Mouse (Mus musculus) kidney, embryonic 15.5 days (tissue): ENCODE measurements around the gene Ndnf. TPM values are rescaled to one million over a fixed set of nuclear protein-coding genes. Genes with fewer than 3 reads are reported as not detected.
A peak's percentile ranks its signal among the peaks of the same experiment; 100 is the strongest.

ENCODE experiments used
- ATAC-seq: fragments of 200-750 bp; cut with Nextera tagmentation; replicated peaks from 2 replicates; pipeline ENCODE4 v1.8.0; 2017; ENCODE audit warnings: moderate TSS enrichment; ENCODE audit not compliant: low FRiP score
- H3K27ac ChIP-seq: fragments of 300-500 bp; sonication (generic); 2 replicates; pipeline ENCODE4 v1.5.1; 2015; ENCODE audit warnings: mild to moderate bottlenecking, inconsistent platforms
- H3K27me3 ChIP-seq: fragments of 300-500 bp; sonication (generic); 2 replicates; pipeline ENCODE4 v1.6.1; 2015; ENCODE audit warnings: inconsistent platforms
- H3K36me3 ChIP-seq: fragments of 300-500 bp; sonication (generic); 2 replicates; pipeline ENCODE4 v1.6.1; 2015; ENCODE audit warnings: inconsistent platforms
- H3K4me1 ChIP-seq: fragments of 300-500 bp; sonication (generic); 2 replicates; pipeline ENCODE4 v1.6.1; 2015; ENCODE audit warnings: inconsistent platforms
- H3K4me2 ChIP-seq: fragments of 300-500 bp; sonication (generic); 2 replicates; pipeline ENCODE4 v1.6.1; 2015; ENCODE audit warnings: moderate library complexity, mild to moderate bottlenecking, inconsistent platforms
- H3K4me3 ChIP-seq: fragments of 300-500 bp; sonication (generic); replicated peaks from 2 replicates; pipeline ENCODE4 v1.5.1; 2015; ENCODE audit warnings: mild to moderate bottlenecking, inconsistent platforms
- H3K9ac ChIP-seq: fragments of 300-500 bp; sonication (generic); 2 replicates; pipeline ENCODE4 v1.6.1; 2015; ENCODE audit warnings: mild to moderate bottlenecking, inconsistent platforms
- H3K9me3 ChIP-seq: fragments of 300-500 bp; sonication (generic); replicated peaks from 2 replicates; pipeline ENCODE4 v1.6.1; 2016; ENCODE audit warnings: inconsistent platforms
- WGBS: fragments of 180-500 bp; shearing (Covaris S2); methylation state at CpG from one replicate; pipeline ENCODE4 v1.1.7; 2015; ENCODE audit warnings: mixed read lengths; 5-methylcytosine and 5-hydroxymethylcytosine counted together
- polyA plus RNA-seq: library from polyadenylated mRNA; unstranded; fragments of >200 nt; fragmentation: Nextera tagmentation; extraction: Ambion mirVana; gene quantifications from 2 replicates; pipeline ENCODE4 v1.2.1, GENCODE M21; 2015

The Ndnf gene
- 6.7 and 9.1 TPM in 2 replicates for polyA plus RNA-seq

- peak; percentile 94 for ATAC-seq
- Histone ChIP-seq H3K9ac (peak within 1 kb of the TSS; percentile 55), H3K9me3 (no peaks in the 10 kb centered on the region), H3K4me3 (peak within 1 kb of the TSS; percentile 62), H3K4me2 (peak within 1 kb of the TSS; percentile 94), H3K36me3 (no peaks in the 10 kb centered on the region), H3K27ac (peak within 1 kb of the TSS; percentile 54), H3K4me1 (peaks cover 25% of the 10 kb centered on the region), H3K27me3 (peaks cover 25% of the 10 kb centered on the region)
- under 1% methylated on average over 34 of the region's 45 CpGs for WGBS
These were observed at the start of gene Ndnf for GRCm38 (mm10) chr6:65671451-65671850. Ndnf (plus strand) TSS chr6:65671590.

- no peak overlapping the region for H3K27ac ChIP-seq
- no peak overlapping the region for H3K9ac ChIP-seq
- no peaks in the 10 kb centered on the region for H3K36me3 ChIP-seq
- 86% methylated on average over 3 of the region's 3 CpGs for WGBS
- no peaks in the 10 kb centered on the region for H3K27me3 ChIP-seq
- ATAC-seq: no peak
- no peaks in the 10 kb centered on the region for H3K9me3 ChIP-seq
- H3K4me3 ChIP-seq: no peak overlapping the region
- H3K4me2 ChIP-seq: no peak overlapping the region
- H3K4me1 ChIP-seq: no peaks in the 10 kb centered on the region
These were observed 48.2 kb upstream of the Ndnf start for GRCm38 (mm10) chr6:65623016-65623715.

- H3K36me3 ChIP-seq: no peaks in the 10 kb centered on the region
- H3K4me2 ChIP-seq: no peak overlapping the region
- no peak overlapping the region for H3K4me3 ChIP-seq
- no peaks in the 10 kb centered on the region for H3K27me3 ChIP-seq
- H3K27ac ChIP-seq: no peak overlapping the region
- WGBS: 75% methylated on average over 2 of the region's 2 CpGs
- no peak overlapping the region for H3K9ac ChIP-seq
- ATAC-seq: no peak
- no peaks in the 10 kb centered on the region for H3K4me1 ChIP-seq
- no peaks in the 10 kb centered on the region for H3K9me3 ChIP-seq
These were observed 40.8 kb upstream of the Ndnf start for GRCm38 (mm10) chr6:65630578-65630977.

GRCm38 (mm10) chr6:65632184-65632583 is 39.2 kb upstream of the Ndnf start:
- no peak for ATAC-seq
- Histone ChIP-seq H3K4me1 (no peaks in the 10 kb centered on the region), H3K9ac (no peak overlapping the region), H3K4me3 (no peak overlapping the region), H3K4me2 (no peak overlapping the region), H3K27me3 (no peaks in the 10 kb centered on the region), H3K9me3 (no peaks in the 10 kb centered on the region), H3K27ac (no peak overlapping the region), H3K36me3 (no peaks in the 10 kb centered on the region)
- WGBS: 54% methylated on average over 5 of the region's 5 CpGs

GRCm38 (mm10) chr6:65642431-65642830 is 29.0 kb upstream of the Ndnf start:
- no peak overlapping the region for H3K9ac ChIP-seq
- no peak overlapping the region for H3K4me2 ChIP-seq
- H3K4me1 ChIP-seq: no peaks in the 10 kb centered on the region
- H3K36me3 ChIP-seq: no peaks in the 10 kb centered on the region
- H3K4me3 ChIP-seq: no peak overlapping the region
- no peak overlapping the region for H3K27ac ChIP-seq
- ATAC-seq: no peak
- H3K9me3 ChIP-seq: 0 out of 2 replicates have a peak, but pooled peaks cover 3% of the 10 kb centered on the region
- H3K27me3 ChIP-seq: no peaks in the 10 kb centered on the region

GRCm38 (mm10) chr6:65644110-65644509 is 27.3 kb upstream of the Ndnf start:
- no peak overlapping the region for H3K4me2 ChIP-seq
- no peak for ATAC-seq
- no peaks in the 10 kb centered on the region for H3K9me3 ChIP-seq
- H3K36me3 ChIP-seq: no peaks in the 10 kb centered on the region
- 64% methylated on average over 4 of the region's 4 CpGs for WGBS
- no peaks in the 10 kb centered on the region for H3K4me1 ChIP-seq
- no peak overlapping the region for H3K4me3 ChIP-seq
- H3K9ac ChIP-seq: no peak overlapping the region
- H3K27ac ChIP-seq: no peak overlapping the region
- no peaks in the 10 kb centered on the region for H3K27me3 ChIP-seq

- no peaks in the 10 kb centered on the region for H3K27me3 ChIP-seq
- no peaks in the 10 kb centered on the region for H3K4me1 ChIP-seq
- no peak overlapping the region for H3K27ac ChIP-seq
- no peak for ATAC-seq
- H3K4me2 ChIP-seq: no peak overlapping the region
- 79% methylated on average over 3 of the region's 3 CpGs for WGBS
- no peak overlapping the region for H3K9ac ChIP-seq
- H3K4me3 ChIP-seq: no peak overlapping the region
- no peaks in the 10 kb centered on the region for H3K9me3 ChIP-seq
- no peaks in the 10 kb centered on the region for H3K36me3 ChIP-seq
These were observed 25.0 kb upstream of the Ndnf start for GRCm38 (mm10) chr6:65646408-65646807.

- H3K27ac ChIP-seq: no peak overlapping the region
- WGBS: 81% methylated on average over 6 of the region's 6 CpGs
- no peak for ATAC-seq
These were observed 23.7 kb upstream of the Ndnf start for GRCm38 (mm10) chr6:65647731-65648130.

GRCm38 (mm10) chr6:65651376-65651775 is 20.0 kb upstream of the Ndnf start:
- Histone ChIP-seq H3K9me3 (no peaks in the 10 kb centered on the region), H3K27ac (no peak overlapping the region), H3K4me2 (no peak overlapping the region), H3K36me3 (no peaks in the 10 kb centered on the region), H3K27me3 (no peaks in the 10 kb centered on the region), H3K4me1 (no peaks in the 10 kb centered on the region), H3K4me3 (no peak overlapping the region), H3K9ac (no peak overlapping the region)
- no peak for ATAC-seq
- 36% methylated on average over 4 of the region's 4 CpGs for WGBS

More at GRCm38 (mm10) chr6:65647731-65648130, 23.7 kb upstream of the Ndnf start:
- H3K4me2 ChIP-seq: no peak overlapping the region
- no peaks in the 10 kb centered on the region for H3K9me3 ChIP-seq
- H3K4me3 ChIP-seq: no peak overlapping the region
- no peak overlapping the region for H3K9ac ChIP-seq
- H3K4me1 ChIP-seq: no peaks in the 10 kb centered on the region
- no peaks in the 10 kb centered on the region for H3K27me3 ChIP-seq
- H3K36me3 ChIP-seq: no peaks in the 10 kb centered on the region

GRCm38 (mm10) chr6:65661272-65661671 is 10.1 kb upstream of the Ndnf start:
- no peak for ATAC-seq

GRCm38 (mm10) chr6:65662050-65662449 is 9.3 kb upstream of the Ndnf start:
- Histone ChIP-seq H3K9me3 (no peaks in the 10 kb centered on the region), H3K27ac (no peak overlapping the region), H3K4me3 (no peak overlapping the region), H3K4me1 (no peaks in the 10 kb centered on the region), H3K36me3 (no peaks in the 10 kb centered on the region), H3K9ac (no peak overlapping the region), H3K4me2 (no peak overlapping the region), H3K27me3 (no peaks in the 10 kb centered on the region)
- ATAC-seq: no peak
- WGBS: 67% methylated on average over 2 of the region's 2 CpGs

More at GRCm38 (mm10) chr6:65661272-65661671, 10.1 kb upstream of the Ndnf start:
- Histone ChIP-seq H3K36me3 (no peaks in the 10 kb centered on the region), H3K27ac (no peak overlapping the region), H3K27me3 (no peaks in the 10 kb centered on the region), H3K4me2 (no peak overlapping the region), H3K4me1 (no peaks in the 10 kb centered on the region), H3K4me3 (no peak overlapping the region), H3K9ac (no peak overlapping the region), H3K9me3 (no peaks in the 10 kb centered on the region)
- WGBS: 84% methylated on average over 4 of the region's 4 CpGs

GRCm38 (mm10) chr6:65663990-65664389 is 7.4 kb upstream of the Ndnf start:
- Histone ChIP-seq H3K27me3 (no peaks in the 10 kb centered on the region), H3K36me3 (no peaks in the 10 kb centered on the region), H3K4me1 (no peaks in the 10 kb centered on the region), H3K9me3 (no peaks in the 10 kb centered on the region), H3K27ac (no peak overlapping the region), H3K4me3 (no peak overlapping the region), H3K9ac (no peak overlapping the region), H3K4me2 (no peak overlapping the region)
- ATAC-seq: no peak
- 79% methylated on average over 6 of the region's 6 CpGs for WGBS

- Histone ChIP-seq H3K9ac (no peak overlapping the region), H3K4me1 (0 out of 2 replicates have a peak, but pooled peaks cover 5% of the 10 kb centered on the region), H3K4me2 (no peak overlapping the region), H3K9me3 (no peaks in the 10 kb centered on the region), H3K36me3 (no peaks in the 10 kb centered on the region), H3K4me3 (no peak overlapping the region), H3K27ac (no peak overlapping the region), H3K27me3 (peaks cover 8% of the 10 kb centered on the region)
- WGBS: 89% methylated on average over 3 of the region's 3 CpGs
- no peak for ATAC-seq
These were observed 5.1 kb upstream of the Ndnf start for GRCm38 (mm10) chr6:65666295-65666694.
